Mouse (Mus musculus): ENCODE data around the gene Sfrp2. TPM values are rescaled to one million over a fixed set of nuclear protein-coding genes. Genes with fewer than 3 reads are reported as not detected.

The Sfrp2 gene
- polyA plus RNA-seq, 1 experiment: 14.0 TPM

- no peak overlapping the region for H3K4me3 ChIP-seq (ENCODE audit: insufficient read depth, low read depth, low read length)
- no peak for TF ChIP-seq POLR2A (IDR thresholded peaks at IDR 0.05; ENCODE audit: low read depth, low read length)
- TF ChIP-seq CTCF (conservative IDR thresholded peaks at IDR 0.05; ENCODE audit: insufficient read depth, insufficient read length, low read depth, low read length): no peak
- H3K27me3 ChIP-seq (replicated peaks; ENCODE audit: control insufficient read depth, insufficient read depth, low read length): 0 out of 2 replicates have a peak, but pooled peaks cover 1% of the 10 kb centered on the region
- H3K36me3 ChIP-seq (ENCODE audit: control insufficient read depth, insufficient read depth, low read length): no peaks in the 10 kb centered on the region
- DNase-seq: no peak
- no peak overlapping the region for H3K27ac ChIP-seq (ENCODE audit: insufficient read depth, low read depth, low read length)
- no peaks in the 10 kb centered on the region for H3K4me1 ChIP-seq (ENCODE audit: control insufficient read depth, insufficient read depth, low read length)
- WGBS: 91% methylated on average over 10 of the region's 10 CpGs
Observed at GRCm38 (mm10) chr3:83771160-83771869, 5.2 kb downstream of the Sfrp2 start.

- no peaks in the 10 kb centered on the region for H3K36me3 ChIP-seq (ENCODE audit: control insufficient read depth, insufficient read depth, low read length)
- no peaks in the 10 kb centered on the region for H3K27me3 ChIP-seq (replicated peaks; ENCODE audit: control insufficient read depth, insufficient read depth, low read length)
- no peak overlapping the region for H3K4me3 ChIP-seq (ENCODE audit: insufficient read depth, low read depth, low read length)
- 86% methylated on average over 18 of the region's 18 CpGs for WGBS
- DNase-seq: no peak
- no peaks in the 10 kb centered on the region for H3K4me1 ChIP-seq (ENCODE audit: control insufficient read depth, insufficient read depth, low read length)
- TF ChIP-seq CTCF (conservative IDR thresholded peaks at IDR 0.05; ENCODE audit: insufficient read depth, insufficient read length, low read depth, low read length) (no peak), POLR2A (IDR thresholded peaks at IDR 0.05; ENCODE audit: low read depth, low read length) (no peak)
- H3K27ac ChIP-seq (ENCODE audit: insufficient read depth, low read depth, low read length): no peak overlapping the region
Observed at GRCm38 (mm10) chr3:83773281-83773680, 7.2 kb downstream of the Sfrp2 start.

GRCm38 (mm10) chr3:83775403-83775802 is 9.3 kb downstream of the Sfrp2 start:
- H3K4me1 ChIP-seq (ENCODE audit: control insufficient read depth, insufficient read depth, low read length): no peaks in the 10 kb centered on the region
- WGBS: 89% methylated on average over 9 of the region's 9 CpGs
- DNase-seq: no peak
- H3K4me3 ChIP-seq (ENCODE audit: insufficient read depth, low read depth, low read length): no peak overlapping the region
- no peak for TF ChIP-seq POLR2A (IDR thresholded peaks at IDR 0.05; ENCODE audit: low read depth, low read length)
- TF ChIP-seq CTCF (conservative IDR thresholded peaks at IDR 0.05; ENCODE audit: insufficient read depth, insufficient read length, low read depth, low read length): no peak
- no peaks in the 10 kb centered on the region for H3K36me3 ChIP-seq (ENCODE audit: control insufficient read depth, insufficient read depth, low read length)
- H3K27me3 ChIP-seq (replicated peaks; ENCODE audit: control insufficient read depth, insufficient read depth, low read length): no peaks in the 10 kb centered on the region
- no peak overlapping the region for H3K27ac ChIP-seq (ENCODE audit: insufficient read depth, low read depth, low read length)

GRCm38 (mm10) chr3:83781460-83782222 is 15.5 kb downstream of the Sfrp2 start:
- H3K4me3 ChIP-seq (ENCODE audit: insufficient read depth, low read depth, low read length): no peak overlapping the region
- H3K27ac ChIP-seq (ENCODE audit: insufficient read depth, low read depth, low read length): no peak overlapping the region
- no peaks in the 10 kb centered on the region for H3K36me3 ChIP-seq (ENCODE audit: control insufficient read depth, insufficient read depth, low read length)
- no peaks in the 10 kb centered on the region for H3K4me1 ChIP-seq (ENCODE audit: control insufficient read depth, insufficient read depth, low read length)
- no peaks in the 10 kb centered on the region for H3K27me3 ChIP-seq (replicated peaks; ENCODE audit: control insufficient read depth, insufficient read depth, low read length)
- no peak for DNase-seq
- no peak for TF ChIP-seq POLR2A (IDR thresholded peaks at IDR 0.05; ENCODE audit: low read depth, low read length)
- no peak for TF ChIP-seq CTCF (conservative IDR thresholded peaks at IDR 0.05; ENCODE audit: insufficient read depth, insufficient read length, low read depth, low read length)
- WGBS: 71% methylated on average over 10 of the region's 10 CpGs

- Histone ChIP-seq H3K4me1 (ENCODE audit: control insufficient read depth, insufficient read depth, low read length) (no peaks in the 10 kb centered on the region), H3K27me3 (replicated peaks; ENCODE audit: control insufficient read depth, insufficient read depth, low read length) (no peaks in the 10 kb centered on the region), H3K4me3 (ENCODE audit: insufficient read depth, low read depth, low read length) (no peak overlapping the region), H3K27ac (ENCODE audit: insufficient read depth, low read depth, low read length) (no peak overlapping the region), H3K36me3 (ENCODE audit: control insufficient read depth, insufficient read depth, low read length) (no peaks in the 10 kb centered on the region)
- DNase-seq: no peak
- TF ChIP-seq POLR2A (IDR thresholded peaks at IDR 0.05; ENCODE audit: low read depth, low read length): no peak
- no peak for TF ChIP-seq CTCF (conservative IDR thresholded peaks at IDR 0.05; ENCODE audit: insufficient read depth, insufficient read length, low read depth, low read length)
- WGBS: 43% methylated on average over 11 of the region's 11 CpGs
Observed at GRCm38 (mm10) chr3:83783716-83784469, 17.8 kb downstream of the Sfrp2 start.

GRCm38 (mm10) chr3:83784726-83785125 is 18.6 kb downstream of the Sfrp2 start:
- no peak overlapping the region for H3K27ac ChIP-seq (ENCODE audit: insufficient read depth, low read depth, low read length)

More at GRCm38 (mm10) chr3:83784726-83785125, 18.6 kb downstream of the Sfrp2 start:
- Histone ChIP-seq H3K4me3 (ENCODE audit: insufficient read depth, low read depth, low read length) (no peak overlapping the region), H3K36me3 (ENCODE audit: control insufficient read depth, insufficient read depth, low read length) (no peaks in the 10 kb centered on the region), H3K4me1 (ENCODE audit: control insufficient read depth, insufficient read depth, low read length) (no peaks in the 10 kb centered on the region), H3K27me3 (replicated peaks; ENCODE audit: control insufficient read depth, insufficient read depth, low read length) (peaks cover under 1% of the 10 kb centered on the region; the same call in 1 of the 2 replicates)
- DNase-seq: no peak
- WGBS: 70% methylated on average over 3 of the region's 3 CpGs
- TF ChIP-seq CTCF (conservative IDR thresholded peaks at IDR 0.05; ENCODE audit: insufficient read depth, insufficient read length, low read depth, low read length): no peak

Data from kidney, adult 2 months (tissue).